Mouse (Mus musculus) liver, postnatal 0 days (tissue): Measurements from ENCODE around the gene Mtfr2. TPM values are rescaled to one million over a fixed set of nuclear protein-coding genes. Genes with fewer than 3 reads are reported as not detected.

ENCODE experiments used
- ATAC-seq: fragments of 200-750 bp; cut with Nextera tagmentation; 2 replicates; pipeline ENCODE4 v1.8.0; 2017; ENCODE audit warnings: mild to moderate bottlenecking, moderate library complexity
- DNase-seq: peaks from one replicate; pipeline ENCODE4 v3.0.0-alpha.2; 2016
- H3K27ac ChIP-seq: fragments of 300-500 bp; sonication (generic); 2 replicates; pipeline ENCODE4 v1.5.1; 2014; ENCODE audit warnings: antibody characterized with exemption, moderate library complexity, mild to moderate bottlenecking, low read depth
- H3K27me3 ChIP-seq: fragments of 300-500 bp; sonication (generic); 2 replicates; pipeline ENCODE4 v1.6.1; 2014; ENCODE audit warnings: low read length, control low read depth, mixed read lengths; ENCODE audit not compliant: insufficient read depth
- H3K36me3 ChIP-seq: fragments of 300-500 bp; sonication (generic); replicated peaks from 2 replicates; pipeline ENCODE4 v1.6.1; 2014; ENCODE audit warnings: mild to moderate bottlenecking, control low read depth, low read length, moderate library complexity, mixed read lengths; ENCODE audit not compliant: insufficient read depth
- H3K4me1 ChIP-seq: fragments of 300-500 bp; sonication (generic); 2 replicates; pipeline ENCODE4 v1.6.1; 2014; ENCODE audit warnings: antibody characterized with exemption, mild to moderate bottlenecking, control low read depth; ENCODE audit not compliant: insufficient read depth
- H3K4me2 ChIP-seq: fragments of 300-500 bp; sonication (generic); 2 replicates; pipeline ENCODE4 v1.6.1; 2014; ENCODE audit warnings: low read depth, mild to moderate bottlenecking, low read length, moderate library complexity, mixed read lengths
- H3K4me3 ChIP-seq: fragments of 300-500 bp; sonication (generic); 2 replicates; pipeline ENCODE4 v1.5.1; 2014; ENCODE audit warnings: low read depth, low read length
- H3K9ac ChIP-seq: fragments of 300-500 bp; sonication (generic); replicated peaks from 2 replicates; pipeline ENCODE4 v1.6.1; 2014; ENCODE audit warnings: mild to moderate bottlenecking, moderate library complexity
- H3K9me3 ChIP-seq: fragments of 300-500 bp; sonication (generic); 2 replicates; pipeline ENCODE4 v1.6.1; 2016; ENCODE audit warnings: mild to moderate bottlenecking, control low read depth, low read length, mixed read lengths
- CTCF ChIP-seq: sonication (generic); IDR thresholded peaks from 2 replicates; pipeline ENCODE4 v1.5.1; 2016; ENCODE audit warnings: antibody characterized with exemption, low read depth
- EP300 ChIP-seq: IDR thresholded peaks from 2 replicates; pipeline ENCODE4 v1.6.1; 2016; ENCODE audit warnings: antibody characterized with exemption, low read depth, mild to moderate bottlenecking
- WGBS: fragments of 180-500 bp; shearing (Covaris S2); extraction: QIAGEN DNeasy Blood & Tissue Kit; methylation state at CpG from one replicate; pipeline ENCODE4 v1.1.7; 2014; ENCODE audit not compliant: insufficient replicate concordance; 5-methylcytosine and 5-hydroxymethylcytosine counted together
- polyA plus RNA-seq: library from polyadenylated mRNA; unstranded; fragments of >200 nt; fragmentation: Nextera tagmentation; extraction: Ambion mirVana; gene quantifications from 2 replicates; pipeline ENCODE4 v1.2.1, GENCODE M21; 2015

Gene Mtfr2
- polyA plus RNA-seq, 1 experiment from 2014 or later, result 1.5 TPM

DNA sequence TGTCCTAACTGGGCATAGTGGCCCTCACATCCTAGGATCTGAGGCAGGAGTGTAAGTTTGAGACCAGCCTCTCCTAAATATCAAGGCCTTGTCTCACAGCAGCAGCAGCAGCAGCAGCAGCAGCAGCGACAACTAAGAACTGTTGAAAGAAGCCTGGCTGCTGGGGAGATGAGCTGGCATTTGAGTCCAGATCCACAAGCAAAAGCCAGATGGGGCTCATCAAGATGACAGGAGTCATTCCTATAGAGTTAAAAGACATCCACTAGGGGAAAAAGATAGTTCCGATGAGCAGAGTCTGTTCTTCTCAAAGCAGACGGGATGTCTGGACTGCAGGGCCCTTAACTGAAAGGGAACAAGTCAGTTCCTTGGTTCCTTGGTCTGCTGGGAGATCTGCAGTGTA is 60.8 kb downstream of the Mtfr2 start:
- Histone ChIP-seq H3K4me1 (no peaks in the 10 kb centered on the region), H3K4me2 (no peak overlapping the region), H3K4me3 (no peak overlapping the region), H3K27ac (no peak overlapping the region), H3K9me3 (no peaks in the 10 kb centered on the region), H3K27me3 (no peaks in the 10 kb centered on the region), H3K36me3 (no peaks in the 10 kb centered on the region), H3K9ac (no peak overlapping the region)
- DNase-seq (no peak), ATAC-seq (no peak)
- WGBS, result 76% methylated on average over 3 of the region's 3 CpGs
- no peak for TF ChIP-seq EP300
- TF ChIP-seq CTCF, result no peak

DNA sequence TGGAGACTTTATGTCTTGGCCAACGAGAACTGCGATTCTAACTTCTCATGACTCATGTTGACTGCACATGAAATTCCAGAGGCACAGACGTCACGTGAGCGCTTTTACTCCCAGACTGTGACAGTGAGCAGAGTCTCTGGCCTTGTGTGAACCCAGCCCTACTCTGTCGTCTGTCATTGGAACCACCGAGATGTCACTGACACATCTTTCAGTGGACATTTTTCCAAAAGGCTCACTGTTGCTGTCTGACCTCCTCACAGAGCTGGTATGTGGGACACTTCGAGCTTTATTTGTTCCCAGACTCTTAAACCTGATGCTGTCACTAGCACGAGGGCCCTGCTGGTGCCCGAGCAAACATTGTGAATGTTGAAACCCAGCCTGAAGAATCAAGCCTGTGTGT is 61.6 kb downstream of the Mtfr2 start:
- H3K9ac ChIP-seq, result no peak overlapping the region
- H3K4me1 ChIP-seq, result no peaks in the 10 kb centered on the region
- no peak for ATAC-seq
- TF ChIP-seq EP300 (no peak), CTCF (no peak)
- 75% methylated on average over 10 of the region's 10 CpGs for WGBS
- H3K27me3 ChIP-seq, result no peaks in the 10 kb centered on the region
- H3K4me3 ChIP-seq, result no peak overlapping the region
- H3K27ac ChIP-seq, result no peak overlapping the region
- H3K9me3 ChIP-seq, result no peaks in the 10 kb centered on the region
- H3K4me2 ChIP-seq, result no peak overlapping the region
- no peak for DNase-seq
- H3K36me3 ChIP-seq, result no peaks in the 10 kb centered on the region

Other genes with a start within 250 kb of the Mtfr2 start
- 6.1 and 6.8 TPM in 2 replicates for gene Map7, start 199.3 kb upstream of the Mtfr2 start, polyA plus RNA-seq
- 27.0 and 33.8 TPM in 2 replicates for gene Bclaf1, start 35.3 kb upstream of the Mtfr2 start, polyA plus RNA-seq